Mouse (Mus musculus): ENCODE measurements at regions not wholly inside any gene's neighbourhood (a gene's known extent, or its start where the extent isn't known, plus 50 kb on each side); places are given as distances from the start of the nearest gene placed in this dataset.

GRCm38 (mm10) chr3:83553858-83554257, 212.3 kb upstream of the Sfrp2 start:
- TF ChIP-seq CTCF (IDR thresholded peaks at IDR 0.05; ENCODE audit: low read depth), result no peak
- no peak for ATAC-seq (ENCODE audit: insufficient read depth)
- peak; percentile 7 for DNase-seq
- Histone ChIP-seq H3K4me3 (ENCODE audit: low read depth, low read length) (no peak overlapping the region), H3K9me3 (ENCODE audit: low read depth, low read length) (no peaks in the 10 kb centered on the region), H3K27me3 (ENCODE audit: insufficient read depth, low read length) (no peaks in the 10 kb centered on the region), H3K4me2 (no peak overlapping the region), H3K9ac (no peak overlapping the region), H3K36me3 (ENCODE audit: insufficient read depth) (no peaks in the 10 kb centered on the region), H3K27ac (ENCODE audit: low read depth) (no peak overlapping the region), H3K4me1 (ENCODE audit: insufficient read depth) (no peaks in the 10 kb centered on the region)
- WGBS, result 34% methylated on average over 11 of the region's 11 CpGs

- no peaks in the 10 kb centered on the region for H3K36me3 ChIP-seq (ENCODE audit: insufficient read depth)
- no peak for ATAC-seq (ENCODE audit: insufficient read depth)
- no peak overlapping the region for H3K4me3 ChIP-seq (ENCODE audit: low read depth, low read length)
- no peak for DNase-seq
- 67% methylated on average over 10 of the region's 10 CpGs for WGBS
- TF ChIP-seq CTCF (IDR thresholded peaks at IDR 0.05; ENCODE audit: low read depth), result no peak
- H3K27ac ChIP-seq (ENCODE audit: low read depth), result no peak overlapping the region
- H3K9me3 ChIP-seq (ENCODE audit: low read depth, low read length), result no peaks in the 10 kb centered on the region
- no peaks in the 10 kb centered on the region for H3K4me1 ChIP-seq (ENCODE audit: insufficient read depth)
- H3K9ac ChIP-seq, result no peak overlapping the region
- no peaks in the 10 kb centered on the region for H3K27me3 ChIP-seq (ENCODE audit: insufficient read depth, low read length)
- H3K4me2 ChIP-seq, result no peak overlapping the region
Observed at GRCm38 (mm10) chr3:83556788-83557515, 209.2 kb upstream of the Sfrp2 start.

GRCm38 (mm10) chr3:83562026-83562425, 204.1 kb upstream of the Sfrp2 start:
- H3K4me3 ChIP-seq (ENCODE audit: low read depth, low read length), result no peak overlapping the region
- 55% methylated on average over 3 of the region's 3 CpGs for WGBS
- DNase-seq (no peak), ATAC-seq (ENCODE audit: insufficient read depth) (no peak)
- H3K27ac ChIP-seq (ENCODE audit: low read depth), result no peak overlapping the region
- H3K9me3 ChIP-seq (ENCODE audit: low read depth, low read length), result no peaks in the 10 kb centered on the region
- no peaks in the 10 kb centered on the region for H3K36me3 ChIP-seq (ENCODE audit: insufficient read depth)
- no peak for TF ChIP-seq CTCF (IDR thresholded peaks at IDR 0.05; ENCODE audit: low read depth)
- H3K4me2 ChIP-seq, result no peak overlapping the region
- H3K9ac ChIP-seq, result no peak overlapping the region
- H3K4me1 ChIP-seq (ENCODE audit: insufficient read depth), result no peaks in the 10 kb centered on the region
- H3K27me3 ChIP-seq (ENCODE audit: insufficient read depth, low read length), result no peaks in the 10 kb centered on the region

GRCm38 (mm10) chr3:83575526-83575925, 190.6 kb upstream of the Sfrp2 start:
- no peak for DNase-seq
- Histone ChIP-seq H3K4me2 (no peak overlapping the region), H3K36me3 (ENCODE audit: insufficient read depth) (no peaks in the 10 kb centered on the region), H3K9ac (no peak overlapping the region), H3K27me3 (ENCODE audit: insufficient read depth, low read length) (no peaks in the 10 kb centered on the region), H3K27ac (ENCODE audit: low read depth) (no peak overlapping the region), H3K9me3 (ENCODE audit: low read depth, low read length) (no peaks in the 10 kb centered on the region), H3K4me1 (ENCODE audit: insufficient read depth) (no peaks in the 10 kb centered on the region), H3K4me3 (ENCODE audit: low read depth, low read length) (no peak overlapping the region)
- WGBS, result 81% methylated on average over 4 of the region's 4 CpGs
- no peak for ATAC-seq (ENCODE audit: insufficient read depth)
- TF ChIP-seq CTCF (IDR thresholded peaks at IDR 0.05; ENCODE audit: low read depth), result no peak

- ATAC-seq (ENCODE audit: insufficient read depth), result no peak
- Histone ChIP-seq H3K36me3 (ENCODE audit: insufficient read depth) (no peaks in the 10 kb centered on the region), H3K27me3 (ENCODE audit: insufficient read depth, low read length) (no peaks in the 10 kb centered on the region), H3K4me1 (ENCODE audit: insufficient read depth) (no peaks in the 10 kb centered on the region), H3K4me3 (ENCODE audit: low read depth, low read length) (no peak overlapping the region), H3K4me2 (no peak overlapping the region), H3K9me3 (ENCODE audit: low read depth, low read length) (no peaks in the 10 kb centered on the region), H3K9ac (no peak overlapping the region), H3K27ac (ENCODE audit: low read depth) (no peak overlapping the region)
- 91% methylated on average over 2 of the region's 2 CpGs for WGBS
- DNase-seq, result no peak
- TF ChIP-seq CTCF (IDR thresholded peaks at IDR 0.05; ENCODE audit: low read depth), result no peak
Observed at GRCm38 (mm10) chr3:83576155-83576554, 190.0 kb upstream of the Sfrp2 start.

- 77% methylated on average over 4 of the region's 4 CpGs for WGBS
- DNase-seq (no peak), ATAC-seq (ENCODE audit: insufficient read depth) (no peak)
- Histone ChIP-seq H3K27me3 (ENCODE audit: insufficient read depth, low read length) (no peaks in the 10 kb centered on the region), H3K4me2 (no peak overlapping the region), H3K36me3 (ENCODE audit: insufficient read depth) (no peaks in the 10 kb centered on the region), H3K27ac (ENCODE audit: low read depth) (no peak overlapping the region), H3K9ac (no peak overlapping the region), H3K4me1 (ENCODE audit: insufficient read depth) (no peaks in the 10 kb centered on the region), H3K4me3 (ENCODE audit: low read depth, low read length) (no peak overlapping the region), H3K9me3 (ENCODE audit: low read depth, low read length) (no peaks in the 10 kb centered on the region)
- TF ChIP-seq CTCF (IDR thresholded peaks at IDR 0.05; ENCODE audit: low read depth), result no peak
Observed at GRCm38 (mm10) chr3:83580766-83581165, 185.4 kb upstream of the Sfrp2 start.

- TF ChIP-seq CTCF (IDR thresholded peaks at IDR 0.05; ENCODE audit: low read depth), result no peak
- Histone ChIP-seq H3K4me3 (ENCODE audit: low read depth, low read length) (no peak overlapping the region), H3K9ac (no peak overlapping the region), H3K27me3 (ENCODE audit: insufficient read depth, low read length) (no peaks in the 10 kb centered on the region), H3K4me2 (no peak overlapping the region), H3K27ac (ENCODE audit: low read depth) (no peak overlapping the region), H3K36me3 (ENCODE audit: insufficient read depth) (no peaks in the 10 kb centered on the region), H3K9me3 (ENCODE audit: low read depth, low read length) (no peaks in the 10 kb centered on the region), H3K4me1 (ENCODE audit: insufficient read depth) (no peaks in the 10 kb centered on the region)
- WGBS, result 76% methylated on average over 2 of the region's 2 CpGs
- DNase-seq (no peak), ATAC-seq (ENCODE audit: insufficient read depth) (no peak)
Observed at GRCm38 (mm10) chr3:83582256-83582655, 183.9 kb upstream of the Sfrp2 start.

Measured in lung, embryonic 14.5 days (tissue).